Mouse (Mus musculus) cerebellum, postnatal 10 days (tissue): ENCODE data around the gene Pom121l2.

ENCODE experiments used
- DNase-seq, 2 experiments: peaks; one replicate each; pipeline ENCODE4 v3.0.0; 2021; ENCODE audit warnings: mixed read lengths in 2 of 2

The Pom121l2 gene

GRCm38 (mm10) chr13:22020901-22021339 lies 39.9 kb downstream of the Pom121l2 start:
- peak; percentile 74 to 79 for DNase-seq

GRCm38 (mm10) chr13:22021581-22021980 lies 40.6 kb downstream of the Pom121l2 start:
- no peak for DNase-seq

GRCm38 (mm10) chr13:22022241-22022640 lies 41.2 kb downstream of the Pom121l2 start:
- DNase-seq, result peak; percentile 85

GRCm38 (mm10) chr13:22026058-22027031 lies 45.4 kb downstream of the Pom121l2 start:
- peak; percentile 92 to 94 for DNase-seq

- peak; percentile 97 to 98 for DNase-seq
These were observed 47.9 kb downstream of the Pom121l2 start for GRCm38 (mm10) chr13:22028673-22029460.

GRCm38 (mm10) chr13:22029928-22030327 lies 48.9 kb downstream of the Pom121l2 start:
- peak in 1 of 2 experiments; percentile 41 for DNase-seq

GRCm38 (mm10) chr13:22030493-22030892 lies 49.5 kb downstream of the Pom121l2 start:
- DNase-seq, result peak in 1 of 2 experiments; percentile 72

GRCm38 (mm10) chr13:22033741-22034442 lies 52.9 kb downstream of the Pom121l2 start:
- DNase-seq, result no peak

- no peak for DNase-seq
These were observed 53.7 kb downstream of the Pom121l2 start for GRCm38 (mm10) chr13:22034443-22035266.

- DNase-seq, result peak; percentile 85 to 89
These were observed 54.5 kb downstream of the Pom121l2 start, which contains the start of the genes Hist1h2ah and Hist1h2bk for GRCm38 (mm10) chr13:22035267-22036148. TSS of gene Hist1h2ah (minus strand) at chr13:22035568. TSS of gene Hist1h2bk (plus strand) at chr13:22035870.

- no peak for DNase-seq
These were observed 55.4 kb downstream of the Pom121l2 start for GRCm38 (mm10) chr13:22036149-22036956.

- no peak for DNase-seq
These were observed 56.0 kb downstream of the Pom121l2 start for GRCm38 (mm10) chr13:22036986-22037385.

GRCm38 (mm10) chr13:22037415-22037814 lies 56.4 kb downstream of the Pom121l2 start:
- no peak for DNase-seq
